9 mouse cellular contexts compared by ENCODE assay signal in genomic region chr3:87996971-87997614, GRCm38 (mm10). TPM values are rescaled to one million over a fixed set of nuclear protein-coding genes. Genes with fewer than 3 reads are reported as not detected.
A peak's percentile ranks its signal among the peaks of the same experiment; 100 is the strongest.
DNase-seq lines count a peak whose midpoint lies in the region; ATAC-seq lines count a peak whose summit lies in the region.
"Had no signal": no experiment of that assay in that cellular context is flagged by ENCODE, and none has a peak within 500 bp of the region (broad histone marks: within the 10 kb centered on the region; RNA-seq: fewer than 3 reads in every experiment).

No protein-coding gene starts in this region.

- ATAC-seq in heart, embryonic 11.5 days (replicated peaks; ENCODE audit: insufficient number of reproducible peaks, low FRiP score, low TSS enrichment) = no peak
- ATAC-seq in common myeloid progenitor, adult 5-6 weeks (replicated peaks; ENCODE audit: low read depth, poor library complexity, severe bottlenecking) = peak; percentile 53
- ATAC-seq in hindbrain, embryonic 13.5 days (ENCODE audit: low FRiP score) = no peak
- no peak for ATAC-seq in liver, embryonic 16.5 days (ENCODE audit: low read depth)
- no peak for ATAC-seq in stomach, embryonic 15.5 days (ENCODE audit: insufficient read depth, low FRiP score, low read depth)

- no peak overlapping the region for H3K27ac ChIP-seq in heart, embryonic 11.5 days (ENCODE audit: low read depth, low read length)
- no peak overlapping the region for H3K27ac ChIP-seq in hindbrain, embryonic 13.5 days
- no peak overlapping the region for H3K27ac ChIP-seq in liver, embryonic 16.5 days (ENCODE audit: low read length)
- H3K27ac ChIP-seq in stomach, embryonic 15.5 days = no peak overlapping the region

- no peaks in the 10 kb centered on the region for H3K9me3 ChIP-seq in heart, embryonic 11.5 days (replicated peaks; ENCODE audit: control insufficient read depth, low read length)
- H3K9me3 ChIP-seq in hindbrain, embryonic 13.5 days = no peaks in the 10 kb centered on the region
- no peaks in the 10 kb centered on the region for H3K9me3 ChIP-seq in liver, embryonic 16.5 days (replicated peaks; ENCODE audit: control insufficient read depth, low read length)
- no peaks in the 10 kb centered on the region for H3K9me3 ChIP-seq in stomach, embryonic 15.5 days

- no peaks in the 10 kb centered on the region for H3K36me3 ChIP-seq in heart, embryonic 11.5 days (ENCODE audit: control insufficient read depth, insufficient read depth, low read length)
- no peaks in the 10 kb centered on the region for H3K36me3 ChIP-seq in hindbrain, embryonic 13.5 days
- H3K36me3 ChIP-seq in liver, embryonic 16.5 days (ENCODE audit: control insufficient read depth, insufficient read depth) = no peaks in the 10 kb centered on the region
- H3K36me3 ChIP-seq in stomach, embryonic 15.5 days = no peaks in the 10 kb centered on the region

- peaks cover 100% of the 10 kb centered on the region for H3K27me3 ChIP-seq in heart, embryonic 11.5 days (ENCODE audit: control insufficient read depth, insufficient read depth, low read length)
- H3K27me3 ChIP-seq in hindbrain, embryonic 13.5 days = peaks cover 100% of the 10 kb centered on the region
- H3K27me3 ChIP-seq in liver, embryonic 16.5 days (ENCODE audit: control insufficient read depth, insufficient read depth, low read depth, low read length) = peaks cover 84% of the 10 kb centered on the region
- H3K27me3 ChIP-seq in stomach, embryonic 15.5 days (replicated peaks) = peaks cover 96% of the 10 kb centered on the region

- 1% methylated on average over 49 of the region's 49 CpGs for WGBS in heart, embryonic 11.5 days (ENCODE audit: insufficient replicate concordance)
- WGBS in hindbrain, embryonic 13.5 days = 1% methylated on average over 49 of the region's 49 CpGs
- WGBS in liver, embryonic 16.5 days (ENCODE audit: insufficient replicate concordance) = 1% methylated on average over 49 of the region's 49 CpGs
- under 1% methylated on average over 49 of the region's 49 CpGs for WGBS in stomach, embryonic 15.5 days

- H3K4me1 ChIP-seq in heart, embryonic 11.5 days (ENCODE audit: control insufficient read depth, insufficient read depth, low read length) = peaks cover 9% of the 10 kb centered on the region; the same call in 1 of the 2 replicates
- H3K4me1 ChIP-seq in hindbrain, embryonic 13.5 days (replicated peaks) = peaks cover 51% of the 10 kb centered on the region
- no peaks in the 10 kb centered on the region; the same call in 1 of the 2 replicates for H3K4me1 ChIP-seq in liver, embryonic 16.5 days (ENCODE audit: control insufficient read depth, low read depth, low read length)
- H3K4me1 ChIP-seq in stomach, embryonic 15.5 days = peaks cover 16% of the 10 kb centered on the region

- no peak for DNase-seq in heart, adult 9 months (ENCODE audit: low spot score in 2 of 2)
- no peak for DNase-seq in thymus, postnatal 4 days
- DNase-seq in layer of hippocampus, postnatal 36 days = no peak

- no peak overlapping the region for H3K9ac ChIP-seq in heart, embryonic 11.5 days (ENCODE audit: low read depth, low read length)
- peak overlapping the region; percentile 69 for H3K9ac ChIP-seq in hindbrain, embryonic 13.5 days
- H3K9ac ChIP-seq in liver, embryonic 16.5 days (ENCODE audit: low read depth, low read length) = no peak overlapping the region
- no peak overlapping the region for H3K9ac ChIP-seq in stomach, embryonic 15.5 days

- H3K4me2 ChIP-seq in heart, embryonic 11.5 days = peak overlapping the region; percentile 62
- H3K4me2 ChIP-seq in hindbrain, embryonic 13.5 days = peak overlapping the region; percentile 70
- 0 out of 2 replicates have a peak overlapping the region, but pooled peaks have one; percentile 5 for H3K4me2 ChIP-seq in liver, embryonic 16.5 days (ENCODE audit: low read depth, low read length)
- peak overlapping the region; percentile 58 for H3K4me2 ChIP-seq in stomach, embryonic 15.5 days

- peak overlapping the region; percentile 36 for H3K4me3 ChIP-seq in heart, embryonic 11.5 days (ENCODE audit: low read depth, low read length)
- peak overlapping the region; percentile 45 for H3K4me3 ChIP-seq in hindbrain, embryonic 13.5 days
- peak overlapping the region; percentile 8; the same call in 1 of the 2 replicates for H3K4me3 ChIP-seq in liver, embryonic 16.5 days (ENCODE audit: low read depth, low read length)
- H3K4me3 ChIP-seq in stomach, embryonic 15.5 days (replicated peaks) = peak overlapping the region; percentile 36

RNA-seq across cellular contexts. Expression of gene Bcan, which starts 2.9 kb away (rescaled TPM):
- polyA plus RNA-seq in heart, embryonic 11.5 days (2014; fragmentation: Nextera tagmentation; extraction: Ambion mirVana) = not detected in 2 replicates
- total RNA-seq in common myeloid progenitor, adult 5-6 weeks (2017) = not detected in 2 replicates
- polyA plus RNA-seq in hindbrain, embryonic 13.5 days (2015; fragmentation: Nextera tagmentation; extraction: Ambion mirVana) = 35.8 and 39.8 TPM in 2 replicates
- 0.04 TPM in 1 of 2 replicates, not detected in the other for polyA plus RNA-seq in liver, embryonic 16.5 days (2015; fragmentation: Nextera tagmentation; extraction: Ambion mirVana)
- 0.17 and 0.23 TPM in 2 replicates for polyA plus RNA-seq in stomach, embryonic 15.5 days (2015; fragmentation: Nextera tagmentation; extraction: Ambion mirVana)
- total RNA-seq in layer of hippocampus, postnatal 36 days (2021) = 100 to 1,000 TPM; 296 to 327 TPM

RNA-seq across cellular contexts. Expression of gene Nes, which starts 26.2 kb away (rescaled TPM):
- 11.1 and 15.1 TPM in 2 replicates for polyA plus RNA-seq in heart, embryonic 11.5 days (2014; fragmentation: Nextera tagmentation; extraction: Ambion mirVana)
- 0.09 TPM in 1 of 2 replicates, not detected in the other for total RNA-seq in common myeloid progenitor, adult 5-6 weeks (2017)
- 49.5 and 55.3 TPM in 2 replicates for polyA plus RNA-seq in hindbrain, embryonic 13.5 days (2015; fragmentation: Nextera tagmentation; extraction: Ambion mirVana)
- polyA plus RNA-seq in liver, embryonic 16.5 days (2015; fragmentation: Nextera tagmentation; extraction: Ambion mirVana) = 1.2 and 1.4 TPM in 2 replicates
- 18.6 and 19.1 TPM in 2 replicates for polyA plus RNA-seq in stomach, embryonic 15.5 days (2015; fragmentation: Nextera tagmentation; extraction: Ambion mirVana)
- total RNA-seq in layer of hippocampus, postnatal 36 days (2021) = 1 to 10 TPM; 4.0 to 5.4 TPM

RNA-seq across cellular contexts. Expression of gene Hapln2, which starts 30.3 kb away (rescaled TPM):
- polyA plus RNA-seq in heart, embryonic 11.5 days (2014; fragmentation: Nextera tagmentation; extraction: Ambion mirVana) = not detected in 2 replicates
- not detected in 2 replicates for total RNA-seq in common myeloid progenitor, adult 5-6 weeks (2017)
- polyA plus RNA-seq in hindbrain, embryonic 13.5 days (2015; fragmentation: Nextera tagmentation; extraction: Ambion mirVana) = 0.47 and 0.56 TPM in 2 replicates
- polyA plus RNA-seq in liver, embryonic 16.5 days (2015; fragmentation: Nextera tagmentation; extraction: Ambion mirVana) = not detected in 2 replicates
- 0.18 TPM in 1 of 2 replicates, not detected in the other for polyA plus RNA-seq in stomach, embryonic 15.5 days (2015; fragmentation: Nextera tagmentation; extraction: Ambion mirVana)
- 10 to 100 TPM; 14.9 to 18.0 TPM for total RNA-seq in layer of hippocampus, postnatal 36 days (2021)
- polyA plus RNA-seq: large intestine, adult 2 months had no signal

RNA-seq across cellular contexts. Expression of gene Gpatch4, which starts 45.8 kb away (rescaled TPM):
- 22.1 and 23.9 TPM in 2 replicates for polyA plus RNA-seq in heart, embryonic 11.5 days (2014; fragmentation: Nextera tagmentation; extraction: Ambion mirVana)
- 49.9 and 65.8 TPM in 2 replicates for total RNA-seq in common myeloid progenitor, adult 5-6 weeks (2017)
- 27.4 and 30.6 TPM in 2 replicates for polyA plus RNA-seq in hindbrain, embryonic 13.5 days (2015; fragmentation: Nextera tagmentation; extraction: Ambion mirVana)
- polyA plus RNA-seq in liver, embryonic 16.5 days (2015; fragmentation: Nextera tagmentation; extraction: Ambion mirVana) = 13.2 and 14.1 TPM in 2 replicates
- polyA plus RNA-seq in stomach, embryonic 15.5 days (2015; fragmentation: Nextera tagmentation; extraction: Ambion mirVana) = 33.7 and 35.0 TPM in 2 replicates
- 10 to 100 TPM; 14.5 to 17.8 TPM for total RNA-seq in layer of hippocampus, postnatal 36 days (2021)

RNA-seq across cellular contexts. Expression of gene Crabp2, which starts 48.6 kb away (rescaled TPM):
- polyA plus RNA-seq in heart, embryonic 11.5 days (2014; fragmentation: Nextera tagmentation; extraction: Ambion mirVana) = 24.1 and 25.1 TPM in 2 replicates
- 2.0 TPM in 1 of 2 replicates, not detected in the other for total RNA-seq in common myeloid progenitor, adult 5-6 weeks (2017)
- polyA plus RNA-seq in hindbrain, embryonic 13.5 days (2015; fragmentation: Nextera tagmentation; extraction: Ambion mirVana) = 145 and 148 TPM in 2 replicates
- 0.09 and 0.25 TPM in 2 replicates for polyA plus RNA-seq in liver, embryonic 16.5 days (2015; fragmentation: Nextera tagmentation; extraction: Ambion mirVana)
- polyA plus RNA-seq in stomach, embryonic 15.5 days (2015; fragmentation: Nextera tagmentation; extraction: Ambion mirVana) = 17.2 and 20.0 TPM in 2 replicates
- 1 to 10 TPM; 1.3 to 3.5 TPM for total RNA-seq in layer of hippocampus, postnatal 36 days (2021)
- polyA plus RNA-seq: large intestine, adult 2 months had no signal

Comparison
In these comparisons a context has a peak if more than half of its experiments do, and no peak if none do; other contexts are left out.
1. H3K4me2 ChIP-seq: peak in every context shown above with its lines; median percentile 70 in hindbrain, embryonic 13.5 days; 62 in heart, embryonic 11.5 days; 58 in stomach, embryonic 15.5 days; 5 in liver, embryonic 16.5 days.
2. RNA of gene Bcan, which starts 2.9 kb away (polyA plus RNA-seq): 35.8 to 39.8 TPM in hindbrain, embryonic 13.5 days; 0.17 to 0.23 TPM in stomach, embryonic 15.5 days, 0.04 TPM in liver, embryonic 16.5 days and not detected in heart, embryonic 11.5 days; every median in the first group is over 10 times any median in the second.
3. Peak in every context shown above with its lines, with median percentiles within 50 percentile points of each other: H3K4me3 ChIP-seq.